Mouse (Mus musculus) cortical plate, adult 2 months (tissue): ENCODE data around the gene Mdh2.

ENCODE experiments used
- CTCF ChIP-seq: fragments of 200-500 bp; IDR thresholded peaks from 2 replicates; pipeline ENCODE4 v1.5.1; 2011; ENCODE audit warnings: mild to moderate bottlenecking, control low read depth, low read length; ENCODE audit not compliant: insufficient read depth; ENCODE audit errors: extremely low read depth
- POLR2A ChIP-seq: fragments of 200-500 bp; IDR thresholded peaks from 2 replicates; pipeline ENCODE4 v1.6.1; 2011; ENCODE audit warnings: mild to moderate bottlenecking, low read length, control low read depth; ENCODE audit not compliant: insufficient read depth; ENCODE audit errors: extremely low read depth

- no peak for TF ChIP-seq POLR2A
- TF ChIP-seq CTCF, result no peak
Measured at GRCm38 (mm10) chr5:135835492-135835858, 57.2 kb downstream of the Mdh2 start.
